Mouse (Mus musculus): ENCODE measurements around the gene Mboat2.

DNA sequence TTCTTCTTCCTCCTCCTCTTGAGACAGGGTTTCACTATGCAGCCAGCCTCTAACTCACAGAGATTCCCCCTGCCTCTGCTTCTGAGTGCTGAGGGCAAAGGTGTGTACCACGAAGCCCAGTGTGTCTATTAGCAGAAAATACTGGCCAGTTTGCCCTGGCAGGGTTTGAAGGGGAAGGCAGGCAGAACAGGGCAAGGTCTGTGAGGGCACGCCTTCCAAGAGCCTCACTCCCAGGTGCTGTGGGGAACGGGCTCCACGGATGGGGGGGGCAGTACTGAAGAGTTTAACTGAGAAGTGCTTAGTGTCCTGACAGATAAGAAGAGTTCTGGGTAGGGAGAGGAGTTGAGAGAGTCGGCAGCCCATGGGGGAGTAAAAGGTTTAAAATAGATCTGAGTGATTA, 142.9 kb downstream of the Mboat2 start:
- TF ChIP-seq CTCF (IDR thresholded peaks at IDR 0.05; ENCODE audit: low read depth) (no peak), EP300 (IDR thresholded peaks at IDR 0.05; ENCODE audit: low read depth) (no peak)

Measured in heart, postnatal 0 days (tissue).